Mouse (Mus musculus) brain, adult 2 months (tissue): ENCODE measurements around the gene Abcg8.

ENCODE experiments used
- DNase-seq: peaks from one replicate; pipeline ENCODE4 v3.0.0; 2011; ENCODE audit warnings: low read depth, low spot score

The Abcg8 gene

GRCm38 (mm10) chr17:84675951-84676366, at the start of gene Abcg8:
Abcg8 (plus strand) TSS chr17:84676302.
- no peak for DNase-seq

- peak; percentile 33 for DNase-seq
Measured at GRCm38 (mm10) chr17:84626857-84627305, 49.2 kb upstream of the Abcg8 start.

- no peak for DNase-seq
Measured at GRCm38 (mm10) chr17:84627721-84628120, 48.4 kb upstream of the Abcg8 start.

- no peak for DNase-seq
Measured at GRCm38 (mm10) chr17:84628611-84629010, 47.5 kb upstream of the Abcg8 start.

- no peak for DNase-seq
Measured at GRCm38 (mm10) chr17:84631836-84632235, 44.3 kb upstream of the Abcg8 start.

- no peak for DNase-seq
Measured at GRCm38 (mm10) chr17:84633443-84633842, 42.7 kb upstream of the Abcg8 start.

GRCm38 (mm10) chr17:84636328-84636727, 39.8 kb upstream of the Abcg8 start:
- no peak for DNase-seq

- DNase-seq: no peak
Measured at GRCm38 (mm10) chr17:84637971-84638370, 38.1 kb upstream of the Abcg8 start.

GRCm38 (mm10) chr17:84639796-84640378, 36.2 kb upstream of the Abcg8 start:
- DNase-seq: no peak

- DNase-seq: peak; percentile 48
Measured at GRCm38 (mm10) chr17:84641893-84642292, 34.2 kb upstream of the Abcg8 start.

GRCm38 (mm10) chr17:84642324-84642723, 33.8 kb upstream of the Abcg8 start:
- peak; percentile 34 for DNase-seq

GRCm38 (mm10) chr17:84644292-84645050, 31.6 kb upstream of the Abcg8 start:
- DNase-seq: no peak

GRCm38 (mm10) chr17:84645119-84645518, 31.0 kb upstream of the Abcg8 start:
- no peak for DNase-seq

GRCm38 (mm10) chr17:84645894-84646293, 30.2 kb upstream of the Abcg8 start:
- DNase-seq: no peak

GRCm38 (mm10) chr17:84646477-84646876, 29.6 kb upstream of the Abcg8 start:
- DNase-seq: peak; percentile 44

- no peak for DNase-seq
Measured at GRCm38 (mm10) chr17:84647630-84648029, 28.5 kb upstream of the Abcg8 start.

GRCm38 (mm10) chr17:84650302-84651017, 25.6 kb upstream of the Abcg8 start:
- DNase-seq: no peak

GRCm38 (mm10) chr17:84653544-84653943, 22.6 kb upstream of the Abcg8 start:
- DNase-seq: no peak

- DNase-seq: no peak
Measured at GRCm38 (mm10) chr17:84656205-84656604, 19.9 kb upstream of the Abcg8 start.

- peak; percentile 49 for DNase-seq
Measured at GRCm38 (mm10) chr17:84656653-84657421, 19.3 kb upstream of the Abcg8 start.

- no peak for DNase-seq
Measured at GRCm38 (mm10) chr17:84657422-84657732, 18.7 kb upstream of the Abcg8 start.

- DNase-seq: no peak
Measured at GRCm38 (mm10) chr17:84657782-84658181, 18.3 kb upstream of the Abcg8 start.
